Mouse (Mus musculus): ENCODE data around the gene Plcd1.

The Plcd1 gene

GRCm38 (mm10) chr9:119052154-119052944, 41.0 kb downstream of the Plcd1 start, which contains the start of gene Vill:
Vill (plus strand) TSS chr9:119052778.
- DNase-seq: no peak

- no peak for DNase-seq
These were observed 42.1 kb downstream of the Plcd1 start for GRCm38 (mm10) chr9:119051158-119051557.

DNA sequence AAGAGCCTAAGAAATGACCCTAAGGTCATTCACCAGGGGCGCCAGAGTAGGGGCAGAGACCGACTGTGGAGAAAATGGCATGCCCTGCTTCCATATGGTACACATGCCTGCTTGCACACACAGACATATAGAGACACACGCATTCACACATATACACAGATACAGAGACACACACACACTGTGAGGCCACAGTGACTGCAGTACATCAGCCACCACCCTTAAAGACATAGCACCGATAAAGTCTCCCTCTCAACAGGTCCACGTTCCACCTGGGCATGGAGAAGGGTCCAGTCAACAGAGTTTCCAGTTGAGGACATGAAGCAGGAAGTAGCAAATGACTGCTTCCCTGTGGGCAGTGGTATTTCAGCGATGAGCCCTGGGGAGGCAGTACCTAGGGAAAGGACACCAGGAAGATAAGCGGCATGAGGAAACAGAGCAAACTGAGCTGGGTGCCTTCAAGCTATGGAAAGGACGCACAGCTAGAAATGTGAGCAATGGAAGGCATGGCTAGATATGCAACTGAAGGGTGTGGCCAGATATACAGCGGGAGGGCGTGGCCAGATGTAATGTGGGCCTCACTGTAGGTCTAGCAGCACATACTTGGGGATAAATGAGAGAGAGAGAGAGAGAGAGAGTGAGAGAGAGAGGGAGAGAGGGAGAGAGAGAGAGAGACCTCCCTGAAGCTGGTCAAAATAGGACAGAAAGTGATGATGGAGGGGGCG, 45.0 kb downstream of the Plcd1 start:
- no peak for DNase-seq

DNA sequence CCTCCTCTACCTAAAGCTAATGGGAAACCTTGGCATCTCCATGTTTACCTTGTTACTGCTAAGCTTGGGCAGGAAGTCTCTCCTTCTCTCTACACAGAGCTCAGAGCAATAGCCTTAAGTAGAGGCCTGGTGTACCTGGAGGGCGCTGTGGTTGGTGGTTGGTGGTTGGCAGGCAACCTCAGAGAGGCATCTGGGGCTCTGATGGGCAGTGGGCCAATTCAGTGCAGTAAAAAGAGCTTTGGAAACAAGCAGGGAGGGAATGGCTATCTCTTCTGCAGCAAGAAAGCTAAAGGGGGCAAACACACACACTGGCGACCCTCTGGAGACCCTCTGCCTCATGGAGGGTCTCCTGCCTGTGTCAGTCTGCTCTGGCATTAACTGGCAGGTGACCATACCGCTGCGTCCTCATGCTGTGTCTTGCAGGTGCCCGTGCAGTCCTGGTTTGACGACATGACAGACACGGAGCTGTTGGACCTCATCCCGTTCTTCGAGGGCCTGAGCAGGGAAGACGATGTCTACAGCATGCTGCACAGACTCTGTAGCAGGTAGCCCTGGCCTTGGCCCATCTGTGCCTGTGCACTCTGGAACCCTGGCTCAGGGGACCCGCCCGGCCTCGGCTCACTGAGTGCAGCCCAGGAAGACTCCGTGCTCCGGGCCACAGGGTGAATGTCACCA, 53.1 kb downstream of the Plcd1 start:
- peak; percentile 22 for DNase-seq

DNA sequence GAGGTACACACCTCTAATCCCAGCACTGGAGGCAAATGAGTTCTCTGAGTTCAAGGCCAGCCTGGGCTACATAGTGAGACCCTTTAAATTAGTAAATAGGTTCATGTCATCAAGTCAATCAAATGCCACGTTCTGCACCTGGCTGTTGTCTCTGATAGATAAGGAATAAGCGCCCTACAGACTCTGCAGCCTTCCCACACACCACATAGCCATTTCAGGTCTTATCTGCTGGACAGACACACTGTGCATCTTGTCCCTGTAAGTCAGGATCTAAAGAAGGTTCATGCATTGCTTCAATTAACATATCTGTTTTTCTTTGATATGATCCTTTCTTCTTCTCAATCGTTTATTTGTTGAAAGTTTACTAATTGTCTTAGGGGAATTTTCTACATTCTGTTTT, 54.7 kb downstream of the Plcd1 start:
- DNase-seq: no peak

DNA sequence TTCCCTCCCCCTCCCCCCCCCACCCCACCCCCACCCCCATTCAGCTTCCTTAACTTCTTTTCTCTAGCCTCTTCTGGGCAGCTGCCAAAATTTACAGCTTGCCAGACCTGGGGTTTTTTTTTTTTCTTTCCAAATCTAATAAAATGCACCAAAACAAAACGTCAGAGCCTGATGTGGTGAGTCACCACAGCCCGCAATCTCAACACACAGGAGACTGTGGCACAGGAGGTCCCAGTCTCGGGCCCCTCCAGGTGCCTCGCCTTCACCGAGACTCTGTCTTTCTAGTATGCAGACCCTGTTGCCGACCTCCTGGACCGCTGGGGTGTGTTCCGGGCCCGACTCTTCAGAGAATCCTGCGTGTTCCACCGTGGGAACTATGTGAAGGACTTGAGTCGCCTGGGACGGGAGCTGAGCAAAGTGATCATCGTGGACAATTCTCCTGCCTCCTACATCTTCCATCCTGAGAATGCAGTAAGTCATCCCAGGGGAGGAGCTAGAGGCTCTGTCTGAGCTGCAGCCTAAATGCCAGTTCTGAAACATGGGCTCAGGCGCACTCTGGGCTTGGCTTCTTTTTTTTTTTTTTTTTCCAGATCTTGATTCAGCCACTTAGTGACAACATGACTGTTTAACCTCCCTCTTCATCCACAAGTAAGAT, 56.1 kb downstream of the Plcd1 start:
- DNase-seq: no peak

DNA sequence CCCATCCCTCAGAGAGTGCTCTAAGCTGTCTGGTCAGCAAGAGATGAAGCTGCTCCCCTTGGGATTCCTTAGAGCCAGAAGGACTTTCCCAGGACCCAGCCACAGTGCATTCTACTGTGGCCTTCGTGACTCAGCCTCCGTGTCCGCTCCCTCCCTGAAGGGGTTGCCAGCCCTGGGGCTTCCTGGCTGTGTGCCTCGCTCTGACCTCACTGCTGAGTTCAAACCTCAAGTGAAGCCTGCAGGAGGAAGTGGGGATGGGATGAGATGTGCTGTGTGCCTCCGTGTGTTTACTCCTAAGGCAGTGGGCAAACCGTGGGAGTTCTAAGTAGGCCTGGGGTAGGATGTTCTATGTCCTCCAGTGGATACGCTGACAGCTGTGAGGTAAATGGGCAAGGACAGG, 57.5 kb downstream of the Plcd1 start:
- no peak for DNase-seq

GRCm38 (mm10) chr9:119034676-119035665, 58.3 kb downstream of the Plcd1 start:
- no peak for DNase-seq

DNA sequence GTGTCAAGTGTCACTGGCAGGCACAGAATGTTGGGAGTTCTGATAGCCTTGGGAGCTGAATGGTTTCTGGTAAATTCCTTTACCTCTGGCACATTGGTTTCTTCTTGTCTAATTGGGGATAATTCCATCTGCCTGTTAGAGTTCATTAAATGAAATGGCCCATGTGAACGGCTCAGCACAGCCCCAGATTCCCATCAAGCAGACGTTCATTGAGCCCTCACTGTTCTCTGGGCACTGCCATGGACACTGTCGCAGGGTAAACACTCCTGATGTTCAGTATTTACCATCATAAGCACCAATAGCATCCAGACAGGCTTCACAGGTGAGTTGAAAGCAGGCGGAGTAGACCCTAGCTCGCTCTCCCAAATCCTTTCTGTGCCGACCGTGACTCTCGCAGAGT, 59.2 kb downstream of the Plcd1 start:
- no peak for DNase-seq

DNA sequence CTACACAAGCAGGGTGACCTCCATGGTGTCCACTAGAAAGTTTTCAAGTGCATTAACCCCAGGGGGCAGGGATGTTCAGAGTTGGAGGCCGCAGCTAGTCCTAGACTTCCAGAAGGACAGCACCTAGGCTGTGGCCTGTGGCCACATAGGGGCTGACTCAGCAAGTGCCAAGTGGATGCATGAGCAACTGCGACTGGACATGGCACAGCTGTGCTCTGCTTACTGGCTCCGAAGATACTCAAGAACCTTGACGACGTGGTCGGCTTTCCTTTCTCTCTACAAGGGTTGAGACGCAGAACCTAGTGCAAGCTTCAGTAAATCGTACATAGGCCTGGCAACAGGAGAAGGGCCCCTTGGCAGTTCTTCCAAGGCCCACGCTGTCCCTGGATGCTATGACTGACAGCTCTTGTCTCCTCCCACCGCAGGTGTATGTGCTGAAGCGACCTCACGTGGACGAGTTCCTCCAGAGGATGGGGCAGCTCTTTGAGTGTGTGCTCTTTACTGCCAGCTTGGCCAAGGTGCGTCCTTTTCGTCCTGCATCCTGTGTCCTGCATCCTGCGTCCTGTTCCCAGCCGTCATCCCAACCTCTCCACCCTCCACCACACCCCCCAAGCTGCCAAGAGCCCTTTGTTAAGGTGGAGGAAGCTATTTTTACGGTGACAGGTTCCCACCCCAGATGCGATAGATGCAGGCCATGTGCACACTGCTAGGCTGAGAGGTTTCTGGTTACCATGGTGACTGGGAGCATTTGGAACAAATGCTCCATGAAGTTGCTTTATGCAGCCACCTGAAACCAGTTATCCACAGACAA, 60.0 kb downstream of the Plcd1 start:
- no peak for DNase-seq

- DNase-seq: no peak
These were observed 60.8 kb downstream of the Plcd1 start for GRCm38 (mm10) chr9:119032538-119032937.

DNA sequence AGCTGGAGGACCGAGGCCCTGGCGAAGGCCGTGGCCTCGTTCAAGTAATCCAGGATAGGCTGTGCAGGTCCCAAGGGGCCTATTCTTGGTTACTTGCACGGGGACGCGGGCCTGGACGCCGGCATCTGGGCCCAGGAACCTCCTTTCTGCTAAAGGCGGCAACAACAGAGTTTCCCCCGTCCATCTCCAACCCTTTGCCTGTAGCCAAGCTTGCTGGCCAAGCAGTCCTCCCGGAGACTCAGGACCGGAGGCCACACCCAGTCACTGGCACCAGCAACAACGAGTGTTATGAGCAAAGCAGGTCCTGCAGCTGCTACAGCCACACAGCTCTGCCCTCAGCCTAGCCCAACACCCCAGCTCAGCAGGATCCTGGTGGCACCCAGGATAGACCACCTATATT, 61.5 kb downstream of the Plcd1 start:
- DNase-seq: no peak

DNA sequence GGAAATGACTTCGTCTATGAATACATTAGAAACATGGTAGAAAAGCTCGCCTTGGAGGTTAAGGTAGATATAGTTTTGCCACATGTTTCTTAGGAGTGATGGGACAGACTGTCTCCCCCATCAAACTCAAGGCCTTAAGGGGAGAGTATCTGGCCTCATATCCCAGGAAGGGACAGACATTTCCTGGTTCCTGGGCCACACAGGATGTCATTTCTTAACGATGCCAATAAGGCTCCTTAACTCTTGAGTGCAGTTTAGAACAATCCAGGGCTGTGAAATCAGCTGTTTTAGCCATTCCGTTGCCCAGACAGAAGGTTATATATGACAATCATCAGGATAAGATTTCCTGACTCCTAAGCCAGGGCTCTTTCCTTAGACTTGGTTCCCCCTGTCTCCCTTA, 62.3 kb downstream of the Plcd1 start:
- DNase-seq: no peak

DNA sequence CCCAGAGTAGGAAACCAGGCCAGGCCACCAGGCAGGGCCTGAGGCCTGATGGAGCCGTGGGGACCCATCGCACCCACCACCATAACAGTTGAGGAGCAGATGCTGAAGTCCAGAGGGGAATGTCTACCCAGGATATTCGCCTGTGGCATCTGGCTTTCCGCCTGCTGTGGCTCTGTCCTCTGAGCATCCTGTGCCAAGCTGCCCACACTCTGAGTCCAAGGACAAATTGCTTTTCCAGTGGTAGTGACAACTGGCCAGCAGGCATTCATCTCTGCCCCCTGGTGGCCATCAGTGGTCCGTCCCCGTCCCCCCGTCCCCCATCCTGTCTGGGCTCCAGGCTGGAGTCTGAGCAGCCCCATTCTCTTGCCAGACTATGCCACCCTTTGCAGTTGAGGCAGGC, 63.7 kb downstream of the Plcd1 start:
- peak; percentile 27 for DNase-seq

DNA sequence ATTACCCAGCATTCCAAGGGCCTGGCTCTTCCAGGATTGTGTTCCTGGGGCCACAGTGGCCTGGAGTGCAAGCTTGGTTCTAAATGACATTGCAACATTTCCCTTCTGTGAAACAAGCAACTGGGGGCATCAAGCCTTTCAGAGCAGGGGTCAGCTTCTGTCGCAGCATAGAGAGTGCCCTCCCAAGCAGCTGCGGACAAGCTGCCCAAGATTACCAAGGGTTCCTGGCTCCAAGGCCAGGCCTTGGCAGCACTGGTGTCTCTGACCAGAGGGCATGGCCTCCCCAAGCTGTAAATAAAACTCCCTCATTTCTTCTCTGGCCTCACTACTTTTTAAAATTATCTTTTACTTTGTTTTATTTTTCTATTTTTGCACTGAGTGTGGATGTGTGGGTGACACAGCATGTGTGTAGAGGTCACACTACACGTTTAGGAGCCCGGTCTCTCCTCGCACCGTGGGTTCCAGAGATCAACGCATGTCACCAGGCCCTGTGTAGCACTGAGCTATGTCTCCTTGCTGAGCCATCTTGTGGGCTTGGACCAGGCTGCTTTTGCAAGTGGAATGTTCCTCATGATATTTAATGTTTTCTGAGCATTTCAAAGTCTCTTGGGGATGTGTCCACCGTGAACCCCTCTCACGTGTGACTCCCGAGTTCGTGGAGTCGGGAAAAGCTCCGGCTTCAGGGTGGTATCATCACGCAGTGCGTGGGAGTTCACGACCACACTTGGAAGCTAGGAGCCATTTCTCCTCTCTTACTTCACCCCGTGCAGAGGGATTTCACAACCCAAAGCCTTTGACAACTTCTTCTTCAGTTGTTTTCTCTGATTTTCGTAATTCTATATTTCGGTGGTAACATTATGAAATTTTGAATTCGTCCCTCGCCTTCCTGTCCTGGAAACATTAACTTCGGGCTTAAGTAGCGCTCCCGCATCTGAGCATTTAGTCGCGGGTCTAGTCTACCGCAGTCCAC, 64.8 kb downstream of the Plcd1 start:
- no peak for DNase-seq

DNA sequence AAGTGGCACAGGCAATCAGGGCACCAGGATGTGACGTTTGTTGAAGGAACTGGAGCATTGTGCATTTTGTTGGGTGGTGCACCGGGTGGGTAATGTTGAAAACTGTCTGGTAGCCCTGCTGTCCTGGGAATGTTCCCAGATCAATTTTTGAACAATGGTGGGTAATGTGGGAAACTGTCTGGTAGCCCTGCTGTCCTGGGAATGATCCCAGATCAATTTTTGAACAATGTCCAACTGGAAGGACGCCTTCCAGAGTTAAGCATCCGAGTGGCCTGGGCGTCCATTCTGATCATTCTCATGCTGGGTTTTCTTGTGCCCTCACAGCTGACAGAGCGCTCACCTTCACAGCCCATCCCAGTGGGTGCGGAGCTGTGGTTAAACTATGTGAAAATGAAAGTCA, 66.0 kb downstream of the Plcd1 start:
- DNase-seq: no peak

DNA sequence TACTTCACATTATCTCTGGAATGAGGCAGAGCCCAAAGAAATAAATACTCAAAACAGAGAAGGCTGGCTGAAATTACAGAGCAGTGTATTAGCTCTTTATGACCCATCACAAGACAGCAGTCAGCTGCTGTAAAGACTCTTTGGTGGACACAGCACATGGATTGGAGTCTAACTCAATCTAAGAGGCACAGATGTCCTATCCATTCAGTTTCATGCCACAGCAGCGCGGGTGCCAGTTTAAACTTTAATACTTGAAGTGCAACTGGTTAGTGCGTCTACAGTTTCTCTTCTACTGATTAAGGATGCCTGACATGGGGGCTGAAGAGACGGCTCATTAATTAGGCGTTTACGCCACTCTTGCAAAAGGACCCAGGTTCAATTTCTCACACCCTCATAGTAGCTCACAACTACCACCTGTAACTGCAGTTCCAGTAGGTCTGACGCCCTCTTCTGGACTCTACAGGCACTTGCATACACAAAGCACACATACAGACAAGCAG, 67.4 kb downstream of the Plcd1 start:
- no peak for DNase-seq

- no peak for DNase-seq
These were observed 68.0 kb downstream of the Plcd1 start for GRCm38 (mm10) chr9:119025263-119025662.

DNA sequence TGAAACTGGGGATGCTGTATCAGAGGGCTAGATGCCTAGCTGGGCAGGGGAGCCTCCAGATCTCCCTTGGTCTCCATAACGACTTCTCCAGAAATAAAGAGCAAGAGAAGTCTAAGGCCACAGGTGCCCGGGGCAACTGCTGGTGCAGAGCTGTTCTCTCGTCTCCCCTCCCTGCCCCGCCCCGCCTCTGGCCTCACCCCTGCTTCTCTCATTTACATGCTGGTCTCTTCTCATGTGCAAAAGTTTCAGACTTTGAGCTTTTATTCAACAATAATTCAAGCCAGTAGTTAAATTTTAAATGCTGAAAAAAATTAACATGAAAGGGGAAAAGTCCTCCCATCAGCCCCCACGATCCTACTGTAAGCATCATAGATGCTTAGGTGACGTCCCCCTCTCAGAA, 71.6 kb downstream of the Plcd1 start:
- DNase-seq: no peak

Measured in cerebellum, adult 9-11 months (tissue).